Mouse (Mus musculus): ENCODE measurements at regions not wholly inside any gene's neighbourhood (a gene's known extent, or its start where the extent isn't known, plus 50 kb on each side); places are given as distances from the start of the nearest gene placed in this dataset.

GRCm38 (mm10) chr8:12158188-12158587 lies 120.4 kb upstream of the A230072I06Rik start:
- no peak for TF ChIP-seq SMC3 (IDR thresholded peaks at IDR 0.05; ENCODE audit: low read depth, low read length)
- TF ChIP-seq ZKSCAN1 (IDR thresholded peaks at IDR 0.05; ENCODE audit: low read depth, low read length): no peak
- TF ChIP-seq MAFK (IDR thresholded peaks at IDR 0.05; ENCODE audit: borderline replicate concordance, low read depth, low read length): no peak
- no peak for TF ChIP-seq BHLHE40 (IDR thresholded peaks at IDR 0.05; ENCODE audit: borderline replicate concordance, low read depth, low read length)
- TF ChIP-seq ZC3H11A (IDR thresholded peaks at IDR 0.05; ENCODE audit: low read depth, low read length): no peak
- no peak for TF ChIP-seq USF2 (IDR thresholded peaks at IDR 0.05; ENCODE audit: borderline replicate concordance in 1 of 2, insufficient read depth in 1 of 2, low read depth in 1 of 2, low read length in 2 of 2)
- TF ChIP-seq MYC (IDR thresholded peaks at IDR 0.05; ENCODE audit: low read depth, low read length): no peak
- TF ChIP-seq MAZ (IDR thresholded peaks at IDR 0.05; ENCODE audit: low read depth, low read length): no peak
- TF ChIP-seq MEF2A (IDR thresholded peaks at IDR 0.05; ENCODE audit: extremely low read depth, insufficient replicate concordance, low read depth, low read length, poor library complexity, severe bottlenecking): no peak
- Histone ChIP-seq H3K9me3 (replicated peaks; ENCODE audit: insufficient read depth, low read length) (no peaks in the 10 kb centered on the region), H3K36me3 (ENCODE audit: control insufficient read depth in 1 of 2, insufficient read depth in 2 of 2, low read length in 2 of 2) (no peaks in the 10 kb centered on the region), H3K4me1 (ENCODE audit: control insufficient read depth in 1 of 2, insufficient read depth in 2 of 2, low read length in 2 of 2) (no peaks in the 10 kb centered on the region), H3K79me2 (ENCODE audit: control insufficient read depth, insufficient read depth, low read length, poor library complexity) (no peaks in the 10 kb centered on the region), H3K9ac (ENCODE audit: control insufficient read depth, low read depth, low read length, poor library complexity, severe bottlenecking) (no peak overlapping the region), H3K27me3 (ENCODE audit: control insufficient read depth in 1 of 2, insufficient read depth in 2 of 2, low read length in 2 of 2) (no peaks in the 10 kb centered on the region), H3K4me3 (ENCODE audit: control insufficient read depth in 1 of 2, insufficient read depth in 1 of 2, low read depth in 2 of 2, low read length in 2 of 2) (no peak overlapping the region), H3K27ac (ENCODE audit: control insufficient read depth, low read depth, low read length) (no peak overlapping the region)
- no peak for DNase-seq (ENCODE audit: low read depth, low spot score)

GRCm38 (mm10) chr8:12162921-12163705 lies 115.5 kb upstream of the A230072I06Rik start:
- no peaks in the 10 kb centered on the region for H3K36me3 ChIP-seq (ENCODE audit: control insufficient read depth in 1 of 2, insufficient read depth in 2 of 2, low read length in 2 of 2)
- no peak overlapping the region for H3K4me3 ChIP-seq (ENCODE audit: control insufficient read depth in 1 of 2, insufficient read depth in 1 of 2, low read depth in 2 of 2, low read length in 2 of 2)
- H3K79me2 ChIP-seq (ENCODE audit: control insufficient read depth, insufficient read depth, low read length, poor library complexity): no peaks in the 10 kb centered on the region
- H3K9ac ChIP-seq (ENCODE audit: control insufficient read depth, low read depth, low read length, poor library complexity, severe bottlenecking): no peak overlapping the region
- H3K27ac ChIP-seq (ENCODE audit: control insufficient read depth, low read depth, low read length): no peak overlapping the region
- H3K4me1 ChIP-seq (ENCODE audit: control insufficient read depth in 1 of 2, insufficient read depth in 2 of 2, low read length in 2 of 2): no peaks in the 10 kb centered on the region
- H3K9me3 ChIP-seq (replicated peaks; ENCODE audit: insufficient read depth, low read length): no peaks in the 10 kb centered on the region
- no peaks in the 10 kb centered on the region for H3K27me3 ChIP-seq (ENCODE audit: control insufficient read depth in 1 of 2, insufficient read depth in 2 of 2, low read length in 2 of 2)
- TF ChIP-seq ZC3H11A (IDR thresholded peaks at IDR 0.05; ENCODE audit: low read depth, low read length) (no peak), JUND (IDR thresholded peaks at IDR 0.05; ENCODE audit: low read depth, low read length) (no peak), BHLHE40 (IDR thresholded peaks at IDR 0.05; ENCODE audit: borderline replicate concordance, low read depth, low read length) (no peak), SIN3A (IDR thresholded peaks at IDR 0.05; ENCODE audit: low read length) (no peak), CTCF (IDR thresholded peaks at IDR 0.05 in 2 of 3, conservative IDR thresholded peaks at IDR 0.05 in 1 of 3; ENCODE audit: control insufficient read depth in 1 of 3, insufficient read depth in 1 of 3, low read depth in 2 of 3, low read length in 3 of 3, poor library complexity in 1 of 3, severe bottlenecking in 1 of 3) (no peak)
- DNase-seq (ENCODE audit: low read depth, low spot score): no peak

Measured in MEL (cell line).